Mouse (Mus musculus) CH12F3 (cell line): ENCODE data around the gene Sult2a6.

Experiments used
- in situ Hi-C: fragments of 300-500 bp; cut with MboI; formaldehyde crosslinking; loops from 2 replicates; pipeline ENCODE4 v1.14.3; 2020; ENCODE audit warnings: low sequenced_read_pairs

Gene Sult2a6

DNA sequence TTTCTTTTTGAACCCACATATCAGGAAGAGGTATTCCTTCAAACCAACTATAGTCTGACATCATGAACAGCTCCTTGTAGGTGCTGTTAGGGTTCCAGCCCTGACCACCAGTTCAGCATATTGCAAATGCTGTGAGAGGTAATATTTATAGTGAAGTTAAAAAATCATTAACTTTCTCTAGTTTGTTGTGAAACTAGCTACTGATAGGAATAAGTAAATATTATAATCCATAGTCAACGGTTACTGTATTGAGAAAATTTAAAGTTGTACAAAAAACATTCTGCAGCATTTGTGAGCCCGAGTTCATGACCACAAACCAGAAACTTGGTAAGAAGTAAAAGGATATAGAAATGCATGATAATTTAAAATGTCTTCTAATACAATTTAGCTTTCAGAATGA lies at the start of gene Sult2a6:
Sult2a6 (minus strand) TSS at position 101 of the 400 bp plus-strand sequence.
- in situ Hi-C loops, result no loop called here

DNA sequence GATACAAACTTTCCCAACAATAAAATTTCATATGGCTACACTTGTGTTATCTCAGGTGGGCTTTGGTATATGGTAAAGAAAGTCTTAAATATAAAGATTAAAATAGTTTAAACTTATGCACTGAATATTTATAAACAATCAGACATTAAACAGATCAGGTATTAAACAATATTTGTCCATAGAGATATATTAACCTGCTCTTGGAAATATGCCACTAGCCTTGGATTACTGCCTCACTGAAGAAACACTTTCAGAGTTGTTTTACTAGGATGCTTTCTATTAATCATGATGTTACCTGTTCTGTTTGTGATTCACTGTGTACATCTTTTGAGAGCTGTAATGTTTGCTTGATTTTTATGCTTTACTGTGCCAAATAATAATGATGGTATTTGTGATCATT lies 39.4 kb downstream of the Sult2a6 start:
- in situ Hi-C loops, result no loop called here

DNA sequence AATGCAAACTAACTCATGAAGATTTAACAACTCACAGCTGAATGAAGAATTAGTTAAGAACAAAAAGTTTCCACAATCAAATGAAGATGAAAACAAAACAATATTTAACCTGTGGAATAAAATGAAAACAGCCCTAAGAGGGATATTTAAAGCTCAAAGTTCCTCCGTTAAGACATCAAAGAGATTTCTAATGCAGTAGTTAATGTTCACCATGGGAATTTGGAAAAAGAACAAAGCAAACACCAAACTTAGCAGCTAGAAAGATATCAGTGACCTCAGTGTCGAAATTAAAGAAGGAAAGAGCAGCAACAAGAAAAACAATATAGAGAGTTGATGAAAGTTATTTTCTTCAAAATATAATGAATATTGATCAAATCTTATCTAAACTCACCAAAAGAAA lies 51.3 kb downstream of the Sult2a6 start:
- in situ Hi-C loops, result no loop called here

DNA sequence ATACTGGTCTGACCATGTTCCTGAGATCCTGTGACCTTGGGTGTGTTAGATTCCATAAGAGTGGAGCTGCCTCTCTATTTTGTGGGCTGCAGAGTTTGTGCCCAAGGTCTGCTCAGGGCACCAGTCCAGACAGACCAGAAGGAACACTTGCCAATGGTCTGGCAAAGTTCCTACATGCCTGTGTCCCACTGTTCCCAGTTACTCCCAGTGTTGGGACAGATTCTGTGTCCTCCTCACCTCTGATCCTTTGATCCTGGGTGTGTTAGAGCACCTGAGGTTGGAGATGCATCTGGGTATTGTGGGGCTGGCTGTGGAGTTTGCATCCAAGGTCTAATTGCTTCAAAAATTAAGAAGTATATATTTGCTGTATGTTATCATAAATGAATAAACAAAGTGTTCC lies 52.2 kb downstream of the Sult2a6 start:
- in situ Hi-C loops, result no loop called here
